Mouse (Mus musculus) induced T-regulatory cell, adult 2 months (primary cell): ENCODE measurements around the gene Gng12.

Experiments
- DNase-seq: peaks from one replicate; pipeline ENCODE4 v3.0.0-alpha.2; 2012; ENCODE audit warnings: low read depth

The Gng12 gene

GRCm38 (mm10) chr6:66955089-66955657 is 59.0 kb downstream of the Gng12 start:
- peak; percentile 58 for DNase-seq

DNA sequence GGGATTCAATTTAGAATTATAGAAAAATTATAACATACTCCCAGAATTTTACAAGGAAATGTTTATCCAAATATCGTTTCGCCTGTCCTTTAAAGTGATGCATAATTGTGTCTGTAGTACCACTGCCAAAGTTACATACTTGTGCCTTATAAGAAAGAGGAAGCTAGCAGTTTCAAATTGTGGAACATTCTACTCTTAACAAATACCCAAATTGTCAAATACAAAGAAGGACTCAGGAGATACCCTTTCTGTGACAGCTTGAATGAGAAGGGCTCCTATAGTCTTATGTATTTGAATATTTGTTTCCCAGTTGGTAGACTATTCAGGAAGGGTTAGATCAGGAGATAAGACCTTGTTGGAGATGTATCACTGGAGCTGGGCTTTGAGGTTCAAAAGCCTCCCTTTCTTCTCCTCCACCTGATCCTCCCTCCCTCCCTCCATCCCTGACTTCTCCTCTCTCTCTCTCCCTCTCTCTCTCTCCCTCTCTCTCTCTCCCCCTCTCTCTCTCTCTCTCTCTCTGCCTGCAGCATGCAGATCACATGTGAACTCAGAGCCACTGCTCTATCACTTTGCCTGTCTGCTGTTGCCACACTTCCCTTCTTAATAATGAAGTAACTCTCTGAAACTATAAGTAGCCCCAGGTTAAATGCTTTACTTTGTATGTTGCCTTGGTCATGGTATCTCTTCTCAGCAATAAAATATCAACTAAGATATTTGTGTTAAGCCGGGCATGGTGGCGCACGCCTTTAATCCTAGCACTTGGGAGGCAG is 62.5 kb downstream of the Gng12 start:
- DNase-seq: no peak

DNA sequence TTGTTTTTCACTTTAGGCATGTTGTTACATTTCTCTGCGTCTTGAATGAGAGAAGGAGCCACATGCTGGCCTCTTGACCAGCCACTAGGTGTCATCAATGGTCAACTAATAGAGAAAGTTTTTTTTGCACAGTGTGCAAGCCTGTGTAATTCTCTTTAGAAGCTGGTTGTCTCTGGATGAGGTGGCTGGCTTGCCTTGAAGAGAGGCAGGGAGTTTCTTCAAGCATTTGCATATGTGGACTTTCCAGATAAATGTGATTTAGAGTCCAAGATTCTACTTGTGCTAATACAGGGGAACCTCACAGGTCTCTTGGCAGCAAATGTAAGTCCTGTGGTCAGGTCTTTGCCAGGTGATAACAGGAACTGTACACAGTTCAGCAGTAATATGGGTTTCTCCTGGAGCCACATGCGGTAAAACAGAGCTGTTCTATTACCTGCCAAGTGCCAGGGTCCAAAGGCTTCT is 66.4 kb downstream of the Gng12 start:
- peak; percentile 74 for DNase-seq

- DNase-seq: no peak
These were observed 66.9 kb downstream of the Gng12 start for GRCm38 (mm10) chr6:66963068-66963467.

DNA sequence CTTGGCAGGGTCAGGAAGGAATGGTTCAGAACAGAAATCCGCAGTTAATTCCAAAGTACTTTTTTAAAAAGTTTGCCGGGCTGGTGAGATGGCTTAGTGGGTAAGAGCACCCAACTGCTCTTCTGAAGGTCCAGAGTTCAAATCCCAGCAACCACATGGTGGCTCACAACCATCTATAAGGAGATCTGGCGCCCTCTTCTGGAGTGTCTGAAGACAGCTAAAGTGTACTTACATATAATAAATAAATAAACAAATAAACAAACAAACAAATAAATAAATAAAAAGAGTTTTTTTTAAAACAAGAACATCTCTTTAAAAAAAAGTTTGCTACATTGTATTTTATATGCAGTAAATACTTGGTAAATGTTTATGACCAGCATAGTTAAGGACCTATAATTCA is 67.5 kb downstream of the Gng12 start:
- peak; percentile 20 for DNase-seq

DNA sequence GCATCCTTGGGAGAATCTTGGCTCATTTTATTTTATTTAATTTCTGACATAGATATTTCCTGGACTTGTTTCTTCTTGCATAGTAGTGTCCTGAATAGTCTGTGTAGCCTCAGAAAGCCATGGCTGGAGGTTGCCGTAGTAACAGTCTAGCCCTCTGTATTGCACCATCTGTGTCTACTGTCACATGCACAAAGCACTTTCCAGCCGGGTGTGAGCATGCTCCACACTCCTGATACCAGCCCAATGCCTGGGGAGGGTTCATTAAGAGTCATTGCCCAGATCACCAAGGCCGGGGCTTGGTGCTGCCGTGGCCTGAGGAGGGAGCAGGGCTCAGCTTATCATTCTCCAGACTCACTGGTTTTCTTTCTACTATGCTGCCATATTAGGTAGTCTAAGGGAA is 68.0 kb downstream of the Gng12 start:
- DNase-seq: no peak

- no peak for DNase-seq
These were observed 69.0 kb downstream of the Gng12 start for GRCm38 (mm10) chr6:66965203-66965602.

DNA sequence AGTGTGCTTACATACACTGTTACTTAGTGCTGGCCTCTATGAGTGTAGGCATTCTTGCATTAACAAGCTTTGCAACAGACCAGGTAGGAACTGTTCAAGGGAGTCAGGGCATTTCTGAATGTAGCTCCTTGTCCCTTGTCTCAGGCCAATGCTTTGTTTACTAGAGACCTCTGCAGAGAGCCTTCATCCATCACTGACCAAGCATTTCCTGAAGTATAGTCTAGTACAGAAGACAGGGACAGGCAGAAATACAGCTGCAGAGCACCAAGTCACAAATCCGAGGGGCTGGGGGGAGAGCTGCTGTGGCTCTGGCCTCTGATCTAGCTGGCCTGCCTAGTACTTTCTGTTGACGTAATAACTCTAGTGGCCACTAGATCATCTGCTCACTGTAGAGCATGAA is 71.6 kb downstream of the Gng12 start:
- DNase-seq: no peak

GRCm38 (mm10) chr6:66969446-66969845 is 73.2 kb downstream of the Gng12 start:
- no peak for DNase-seq

- peak; percentile 71 for DNase-seq
These were observed 76.1 kb downstream of the Gng12 start for GRCm38 (mm10) chr6:66972300-66972699.

GRCm38 (mm10) chr6:66973180-66973579 is 77.0 kb downstream of the Gng12 start:
- DNase-seq: peak; percentile 56

- no peak for DNase-seq
These were observed 79.3 kb downstream of the Gng12 start for GRCm38 (mm10) chr6:66975522-66975921.

DNA sequence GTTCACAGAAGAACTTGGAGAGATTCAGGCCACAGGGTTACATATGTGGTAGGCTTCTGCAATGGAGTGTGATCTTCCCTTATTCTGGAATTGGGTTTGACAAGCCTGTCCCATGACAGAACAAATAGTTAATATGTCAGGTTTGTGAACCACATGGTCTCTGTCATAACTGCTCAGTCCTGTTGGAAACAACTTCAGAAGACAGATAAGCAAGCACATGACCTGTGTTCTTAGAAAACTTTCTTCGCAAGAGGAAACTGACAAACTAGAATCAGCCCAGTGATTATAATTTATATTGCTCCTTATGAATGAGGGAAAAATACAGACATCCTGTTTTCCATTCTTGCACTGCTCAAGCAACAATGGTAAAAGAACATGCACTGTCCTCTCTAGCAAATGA is 83.0 kb downstream of the Gng12 start:
- no peak for DNase-seq

- no peak for DNase-seq
These were observed 83.8 kb downstream of the Gng12 start for GRCm38 (mm10) chr6:66980040-66980439.

GRCm38 (mm10) chr6:66981366-66981765 is 85.2 kb downstream of the Gng12 start:
- DNase-seq: no peak

DNA sequence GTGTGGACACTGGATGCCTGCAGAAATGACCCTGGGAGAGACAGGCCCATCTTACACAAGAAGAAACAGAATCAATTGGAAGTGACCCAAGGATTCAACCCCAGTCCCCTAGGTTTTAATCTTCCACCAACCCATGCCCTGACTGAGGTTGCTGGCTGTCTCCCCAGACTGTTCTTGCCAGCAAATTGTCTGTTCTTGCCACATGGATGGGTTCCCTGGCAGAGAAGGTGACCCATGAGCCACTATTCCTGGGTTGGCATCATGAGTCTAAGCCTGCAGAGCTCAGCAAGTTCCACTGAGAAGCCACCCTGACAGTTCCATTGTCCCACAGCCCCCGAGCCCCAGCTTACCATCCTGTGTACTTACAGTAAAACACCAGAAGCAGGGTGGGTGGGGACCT is 85.7 kb downstream of the Gng12 start:
- DNase-seq: no peak

DNA sequence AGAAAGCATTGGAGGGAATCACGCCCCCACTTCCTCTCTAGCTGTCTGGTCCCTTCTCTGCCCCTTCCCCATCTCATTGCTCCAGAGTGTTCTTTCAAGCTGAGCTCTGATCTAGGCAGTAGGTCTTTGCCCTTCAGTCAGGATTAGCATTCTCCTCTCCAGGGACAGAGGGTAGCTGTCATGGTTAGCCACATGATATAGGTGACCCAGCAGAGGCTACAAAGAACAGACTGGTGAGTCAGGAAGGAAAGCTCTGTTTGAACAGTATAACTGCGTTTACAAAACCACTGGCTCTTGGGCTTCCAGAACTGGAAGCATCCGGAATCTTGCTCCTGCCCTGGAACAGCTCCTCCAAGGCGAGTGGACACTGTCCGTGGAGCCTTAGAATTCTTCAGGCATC is 87.9 kb downstream of the Gng12 start:
- DNase-seq: no peak

DNA sequence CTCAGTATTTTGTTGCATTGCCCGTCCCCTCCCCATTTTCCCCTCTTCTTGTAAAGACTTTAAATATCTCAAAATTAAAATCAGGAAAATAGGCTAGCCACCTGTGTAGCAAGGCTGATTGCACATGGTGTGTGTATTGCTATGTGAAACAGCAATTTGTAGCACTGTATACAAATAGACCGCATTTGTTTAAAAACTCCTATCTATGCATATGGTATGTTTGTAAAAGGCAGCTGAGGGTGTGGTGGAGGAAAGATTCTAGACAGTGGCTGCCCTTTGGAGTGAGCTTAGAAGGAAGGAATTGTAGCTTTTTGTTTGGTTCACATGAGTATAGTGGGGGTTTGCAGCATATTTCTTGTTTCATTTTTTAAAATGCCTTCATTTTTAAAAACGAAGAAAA is 88.5 kb downstream of the Gng12 start:
- no peak for DNase-seq

DNA sequence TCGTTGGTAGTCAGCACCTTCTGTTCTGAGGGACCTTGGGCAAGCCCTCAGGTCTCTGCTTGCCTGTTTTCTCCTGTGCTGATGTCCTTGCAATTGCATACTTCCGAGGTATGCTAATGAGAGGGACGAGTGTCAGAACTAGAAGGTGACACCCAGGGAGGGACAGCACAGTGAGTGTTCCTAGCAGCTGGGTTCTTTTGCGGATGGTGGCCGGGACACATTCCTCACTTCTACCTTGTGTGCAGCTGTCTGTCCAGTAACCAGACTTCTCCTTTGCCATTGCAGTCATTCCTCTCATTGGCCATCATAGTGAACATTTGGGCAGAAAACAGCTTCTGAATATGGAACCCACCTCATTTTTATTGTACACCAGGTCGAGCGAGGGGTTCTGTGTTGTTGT is 89.3 kb downstream of the Gng12 start:
- no peak for DNase-seq

GRCm38 (mm10) chr6:66986063-66986462 is 89.9 kb downstream of the Gng12 start:
- no peak for DNase-seq

GRCm38 (mm10) chr6:66987643-66988042 is 91.4 kb downstream of the Gng12 start:
- DNase-seq: no peak

- no peak for DNase-seq
These were observed 92.2 kb downstream of the Gng12 start for GRCm38 (mm10) chr6:66988363-66988762.

- DNase-seq: no peak
These were observed 92.8 kb downstream of the Gng12 start for GRCm38 (mm10) chr6:66989037-66989436.

- no peak for DNase-seq
These were observed 93.3 kb downstream of the Gng12 start for GRCm38 (mm10) chr6:66989518-66989917.
